Mouse (Mus musculus) adrenal gland, postnatal 14 days (tissue): ENCODE data around the gene Grk1. TPM values are rescaled to one million over a fixed set of nuclear protein-coding genes. Genes with fewer than 3 reads are reported as not detected.

Source experiments
- DNase-seq: peaks from one replicate; pipeline ENCODE4 v3.0.0; 2021; ENCODE audit warnings: mixed read lengths
- long read RNA-seq, 2 experiments: library from polyadenylated mRNA; stranded (forward); transcript quantifications; one replicate each; pipeline ENCODE4 v2.0.0; 2021
- total RNA-seq: library from RNA; stranded (reverse); gene quantifications from 2 replicates; pipeline ENCODE4 v1.2.3, GENCODE M21; 2021

The Grk1 gene
- total RNA-seq, result 0.08 TPM in 1 of 2 replicates, not detected in the other
- long read RNA-seq, experiment 1, result 0 reads
- long read RNA-seq, experiment 2, result 0 reads

DNA sequence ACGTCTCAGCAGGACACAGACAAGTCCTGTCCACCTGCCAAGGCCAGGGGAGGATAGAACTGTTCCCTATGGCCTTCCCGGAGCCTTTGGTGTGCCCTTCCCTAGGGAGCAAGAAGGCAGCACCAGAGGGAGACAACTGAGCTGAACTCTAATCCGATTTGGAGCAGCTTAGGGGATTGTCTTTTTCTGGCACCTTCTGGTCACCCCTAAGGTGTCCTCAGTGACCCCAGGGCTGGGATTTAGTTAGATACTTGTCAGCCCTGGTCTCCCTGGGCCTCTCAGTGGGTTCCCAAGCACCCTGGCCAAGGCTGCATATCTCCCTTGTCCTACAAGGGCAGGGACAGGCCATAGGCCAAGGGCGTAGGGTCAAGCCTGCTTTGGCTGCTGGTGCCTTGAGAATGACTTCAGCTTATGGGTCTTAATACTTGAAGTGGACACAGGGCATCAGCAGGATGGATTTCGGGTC, at the start of gene Grk1:
TSS of gene Grk1 (plus strand) at position 416 of the 466 bp plus-strand sequence.
- no peak for DNase-seq

DNA sequence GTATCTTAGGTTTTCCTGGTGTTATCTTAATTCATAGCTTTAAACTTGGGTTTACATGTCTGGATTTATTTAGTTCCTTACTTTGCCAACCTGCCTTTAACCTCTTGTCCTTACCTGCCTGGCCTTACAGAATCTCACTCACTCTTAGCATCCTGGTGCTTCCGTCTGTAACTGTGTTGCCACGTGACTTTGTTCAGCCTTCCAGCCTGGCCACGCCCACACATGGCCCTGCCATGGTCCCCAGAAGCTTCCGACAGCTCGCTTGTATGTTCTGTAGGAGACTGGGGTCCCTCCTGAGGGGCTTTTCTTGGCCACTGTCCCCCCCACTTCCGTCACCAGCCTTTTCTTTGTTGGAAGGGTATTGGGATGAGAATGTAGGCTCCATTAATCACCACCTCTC, 48.7 kb upstream of the Grk1 start:
- no peak for DNase-seq

DNA sequence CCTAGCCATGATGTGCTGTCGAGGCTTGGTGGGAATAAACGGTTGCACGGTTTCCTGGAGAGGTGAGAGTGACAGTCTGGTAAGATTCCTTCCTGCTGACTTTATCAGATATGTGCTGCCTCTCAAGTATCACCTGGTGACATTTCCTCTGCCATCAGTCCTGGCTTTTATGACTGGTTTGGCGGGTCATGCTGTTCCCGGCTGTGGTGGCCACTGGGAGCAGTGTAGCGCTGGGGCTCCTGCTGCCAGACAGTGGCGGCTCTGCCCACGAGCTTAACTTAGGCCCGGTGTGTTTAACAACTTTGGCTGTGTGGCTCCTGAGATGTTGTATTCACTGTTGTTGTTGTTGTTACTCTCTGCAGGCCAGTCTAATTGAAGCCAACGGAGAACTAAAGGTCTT, 48.2 kb upstream of the Grk1 start:
- DNase-seq, result no peak

DNA sequence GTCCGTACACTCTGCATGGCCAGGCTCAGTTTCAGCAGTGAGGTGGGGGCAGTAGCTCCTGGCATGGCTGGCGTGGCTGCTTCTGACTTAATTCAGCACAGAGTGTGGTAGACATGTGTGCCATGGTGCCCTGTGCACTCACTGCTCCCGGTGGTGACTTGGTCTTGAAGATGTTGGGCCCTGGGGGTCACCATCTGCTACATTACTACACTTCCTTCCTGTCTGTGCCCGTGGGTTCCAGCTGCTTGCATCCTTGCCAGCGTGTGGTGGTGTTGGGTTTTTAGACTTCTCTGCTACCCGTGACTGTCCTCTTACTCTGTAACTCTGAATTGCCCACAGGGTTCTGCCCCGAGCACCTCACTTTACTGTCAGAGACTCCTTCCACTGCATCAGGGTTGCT, 44.7 kb upstream of the Grk1 start:
- DNase-seq, result no peak

DNA sequence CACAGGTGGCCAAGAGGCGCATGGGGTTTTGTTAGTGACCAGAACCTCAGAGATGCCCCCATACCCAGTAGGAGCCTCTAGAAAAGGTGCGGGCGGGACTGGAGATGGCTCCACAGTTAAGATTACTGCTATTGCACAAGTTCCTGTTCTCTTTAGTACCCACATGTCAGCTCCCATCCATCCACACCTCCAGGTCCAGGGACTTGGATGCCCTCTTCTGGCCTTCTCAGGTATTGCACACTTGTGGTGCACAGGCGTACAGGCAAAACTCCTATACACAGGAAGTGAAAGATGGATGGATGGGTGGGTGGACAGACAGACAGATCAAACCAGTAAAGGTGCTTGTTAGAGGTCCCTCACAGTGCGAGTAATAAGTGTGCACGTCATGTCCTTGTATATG, 43.0 kb upstream of the Grk1 start:
- DNase-seq, result no peak

DNA sequence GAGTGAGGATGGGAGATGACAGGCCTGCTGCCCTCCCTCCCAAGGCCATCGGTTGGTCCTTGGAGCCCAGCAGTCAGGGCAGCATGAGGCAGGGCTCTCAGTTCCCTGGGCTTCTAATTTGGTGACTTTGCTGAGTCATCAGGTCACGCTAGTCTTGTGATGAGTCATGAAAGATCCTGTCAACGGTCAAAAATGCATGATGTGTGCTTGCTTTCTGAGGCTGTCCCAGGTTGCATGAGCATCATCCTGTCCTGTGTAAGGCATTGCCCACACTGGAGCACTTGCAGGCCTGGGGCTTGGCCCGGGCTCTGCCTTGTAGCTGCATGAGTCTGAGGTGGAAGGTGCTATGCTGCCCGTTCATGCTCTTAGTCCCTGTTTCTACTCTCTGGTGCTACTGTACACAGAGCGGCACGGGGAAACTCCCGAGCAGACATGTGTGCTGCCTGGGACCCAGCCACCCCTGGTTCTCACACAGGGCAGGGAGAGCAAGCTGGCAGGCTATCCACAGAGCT, 31.7 kb upstream of the Grk1 start:
- peak; percentile 80 for DNase-seq

DNA sequence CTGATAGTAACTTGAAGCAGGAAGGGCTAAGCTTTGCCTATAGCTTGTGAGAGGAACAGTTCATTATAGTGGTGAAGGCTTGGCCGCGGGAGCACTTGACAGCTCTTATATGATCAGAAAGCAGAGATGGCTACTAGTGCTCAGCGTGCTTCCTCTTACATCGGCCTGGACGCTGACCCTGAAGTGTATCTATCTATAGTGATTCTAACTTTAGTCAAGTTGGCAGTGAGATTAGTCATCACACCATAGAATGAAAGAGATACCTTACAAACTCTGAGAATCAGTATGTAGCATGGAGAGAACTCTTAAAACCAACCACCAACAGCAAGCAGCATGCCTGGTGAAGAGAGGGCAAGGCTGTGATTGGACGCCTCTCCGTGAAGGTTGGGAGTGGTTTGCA, 23.3 kb upstream of the Grk1 start:
- DNase-seq, result no peak

DNA sequence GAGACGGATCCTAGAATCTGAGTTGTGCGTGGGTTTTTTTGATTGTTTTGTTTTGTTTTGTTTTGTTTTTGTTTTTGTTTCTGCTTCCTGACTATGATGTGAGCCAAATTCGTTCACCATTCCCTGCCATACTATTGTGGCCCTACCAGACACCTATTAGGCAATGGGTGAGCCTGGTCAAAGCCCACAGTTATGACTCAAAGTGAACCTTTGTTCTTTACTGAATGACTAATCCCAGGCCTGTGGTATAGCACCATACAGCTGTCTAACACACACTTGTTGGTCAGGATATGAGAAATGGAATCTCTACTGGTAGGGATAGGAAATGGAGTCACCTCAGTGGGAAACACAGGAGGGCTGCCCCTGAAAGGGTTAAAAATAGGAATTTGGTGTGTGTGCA, 22.3 kb upstream of the Grk1 start:
- no peak for DNase-seq

DNA sequence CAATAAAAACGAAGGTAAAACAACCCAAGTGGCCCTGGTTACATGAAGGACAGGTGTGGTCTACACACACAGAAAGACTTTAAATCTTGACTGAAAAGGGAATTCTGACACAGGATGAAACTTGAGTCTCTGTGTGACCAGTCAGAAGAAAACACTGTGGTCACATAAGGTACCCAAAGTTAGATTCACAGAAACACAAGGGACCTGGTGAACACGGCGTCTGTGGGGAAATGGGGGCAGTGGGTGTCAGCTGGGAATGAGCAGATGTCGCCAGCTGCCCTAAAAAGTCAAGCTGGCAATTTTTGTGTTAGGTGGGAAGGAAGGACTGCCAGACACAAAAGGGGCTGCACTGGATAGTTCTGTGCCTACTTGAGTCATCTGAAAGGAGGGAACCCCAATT, 21.9 kb upstream of the Grk1 start:
- DNase-seq, result no peak

DNA sequence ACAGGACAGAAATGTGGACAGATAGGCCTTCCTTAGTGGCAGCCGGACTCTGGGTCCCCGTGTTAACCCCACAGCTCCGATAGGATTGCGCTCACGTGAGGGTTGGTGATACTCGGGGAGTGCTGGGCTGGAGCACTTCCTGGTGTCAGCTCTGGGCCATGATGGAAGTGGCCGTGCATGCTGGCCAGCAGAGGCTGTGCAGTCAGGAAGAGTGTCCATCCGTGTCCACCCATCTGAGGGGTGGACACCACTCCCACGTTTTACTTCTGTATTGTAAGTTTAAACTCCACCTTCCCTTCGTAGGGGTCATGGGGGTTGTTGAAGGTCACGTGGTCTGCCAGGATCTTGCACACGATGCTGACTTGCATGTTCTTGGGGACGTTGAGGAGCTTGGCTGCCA, 18.5 kb upstream of the Grk1 start:
- no peak for DNase-seq

DNA sequence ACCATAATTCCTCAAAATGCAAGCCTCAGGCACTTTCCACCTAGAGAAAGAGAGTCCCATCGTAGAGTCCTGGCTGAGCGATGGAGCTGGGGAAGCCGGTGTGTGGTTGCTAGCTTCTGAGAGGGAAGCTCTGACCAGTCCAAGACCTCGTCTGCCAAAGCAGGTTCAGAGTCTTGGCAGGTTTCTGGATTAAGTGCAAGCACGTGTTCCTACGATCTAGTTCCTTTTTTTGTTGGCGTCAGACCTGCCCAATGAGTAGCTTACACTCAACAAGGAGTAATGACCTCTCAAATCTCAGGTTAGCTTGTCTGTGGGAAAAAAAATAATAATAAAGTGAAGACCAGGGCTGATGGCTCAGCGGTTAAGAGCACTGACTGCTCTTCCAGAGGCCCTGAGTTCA, 17.2 kb upstream of the Grk1 start:
- no peak for DNase-seq

DNA sequence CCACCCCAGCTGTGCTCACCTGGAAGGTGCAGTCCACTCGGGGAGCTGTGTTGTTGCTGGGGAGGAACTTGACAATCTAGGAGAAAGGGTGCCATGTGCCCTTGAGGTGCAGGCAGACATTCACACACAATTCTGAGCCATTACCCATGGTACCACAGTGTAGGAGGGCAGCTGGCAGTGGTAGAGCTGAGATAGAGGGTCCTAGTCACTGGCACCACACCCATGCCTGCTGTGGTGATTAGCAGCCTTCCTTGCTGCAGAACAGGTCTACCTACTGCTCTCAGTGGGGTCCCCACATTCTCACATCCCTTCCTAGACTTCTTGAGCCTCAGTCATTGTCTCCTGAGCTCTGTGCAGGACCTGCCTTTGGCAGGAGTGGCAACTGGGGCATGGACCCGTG, 16.1 kb upstream of the Grk1 start:
- no peak for DNase-seq

DNA sequence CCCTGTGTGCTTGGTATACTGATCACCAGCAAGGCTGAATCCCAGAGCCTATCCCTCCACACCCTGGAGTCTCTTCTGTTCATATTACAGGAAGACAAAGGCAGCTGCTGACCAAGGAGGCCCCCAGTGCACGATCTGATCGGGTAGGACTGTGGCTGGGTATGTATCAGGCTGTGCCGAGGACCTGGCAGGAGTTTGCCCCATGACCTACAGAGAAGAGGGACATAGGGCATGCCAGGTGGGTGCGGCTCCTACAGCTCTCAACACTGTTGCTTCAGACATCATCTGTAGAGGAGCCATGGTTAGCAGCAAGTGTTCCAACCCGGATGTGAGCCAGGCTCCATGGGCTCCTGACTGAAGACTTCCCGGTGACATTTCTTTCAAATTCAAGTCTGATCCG, 11.0 kb upstream of the Grk1 start:
- DNase-seq, result no peak

DNA sequence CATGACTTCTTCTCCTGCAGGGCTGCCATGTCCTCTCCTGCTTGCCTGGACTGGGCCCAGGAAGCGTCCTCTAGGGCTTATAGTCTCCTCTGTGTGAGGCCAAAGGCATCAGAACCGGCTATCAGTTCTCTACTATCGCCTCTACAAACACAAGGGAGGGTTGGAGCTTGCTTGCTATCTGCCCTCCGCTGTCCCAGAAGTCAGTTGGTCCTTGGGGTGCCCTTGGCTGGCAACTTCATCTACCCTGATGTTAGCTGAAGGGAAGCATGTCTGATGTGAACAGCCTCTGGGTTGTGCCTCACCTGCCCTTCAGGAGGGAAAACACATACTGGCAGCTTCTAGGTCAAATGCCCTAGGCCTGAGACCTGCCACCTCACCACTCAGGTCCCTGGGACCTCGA, 8.2 kb upstream of the Grk1 start, which contains the start of gene Atp4b:
TSS of gene Atp4b (minus strand) at position 101 of the 400 bp plus-strand sequence.
- DNase-seq, result no peak

DNA sequence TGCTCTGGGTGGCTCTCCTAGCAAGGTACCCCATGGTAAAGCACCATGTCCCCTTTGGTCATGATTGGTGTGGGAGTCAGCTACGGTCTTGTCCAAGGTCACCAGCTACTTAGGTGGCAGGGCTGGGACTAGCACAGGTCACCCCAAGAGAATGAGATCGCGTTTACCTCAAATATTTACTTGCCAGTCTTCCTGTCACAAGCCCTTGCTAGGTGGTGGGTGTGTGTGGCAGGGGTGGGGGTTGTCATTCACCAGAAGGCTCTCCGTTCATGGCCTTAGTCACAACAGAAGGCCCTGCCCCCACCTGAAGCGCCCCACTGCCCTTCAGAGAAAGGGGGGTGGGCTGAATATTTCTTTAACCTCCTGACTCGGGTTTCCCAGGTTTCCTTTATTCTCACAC, 1.4 kb upstream of the Grk1 start:
- no peak for DNase-seq

DNA sequence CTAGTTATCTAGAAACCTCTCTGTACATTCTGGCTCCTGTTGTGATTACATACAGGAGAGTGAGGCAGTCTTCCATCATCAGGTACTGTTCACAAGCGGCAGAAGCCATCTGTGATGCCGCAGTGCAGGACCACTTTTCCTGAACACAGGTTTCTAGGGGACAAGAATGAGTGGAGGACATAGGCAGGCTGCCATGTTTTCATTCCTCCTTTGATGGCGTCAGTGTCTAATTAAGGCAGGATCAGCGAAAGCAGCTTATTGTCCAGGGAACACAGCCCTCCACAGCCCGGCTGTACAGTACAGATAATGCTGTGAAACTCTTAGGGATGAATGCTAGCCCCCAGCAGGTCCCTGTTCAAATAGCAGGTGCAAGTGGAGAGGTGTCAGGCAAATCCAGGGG, 1.1 kb downstream of the Grk1 start:
- no peak for DNase-seq

DNA sequence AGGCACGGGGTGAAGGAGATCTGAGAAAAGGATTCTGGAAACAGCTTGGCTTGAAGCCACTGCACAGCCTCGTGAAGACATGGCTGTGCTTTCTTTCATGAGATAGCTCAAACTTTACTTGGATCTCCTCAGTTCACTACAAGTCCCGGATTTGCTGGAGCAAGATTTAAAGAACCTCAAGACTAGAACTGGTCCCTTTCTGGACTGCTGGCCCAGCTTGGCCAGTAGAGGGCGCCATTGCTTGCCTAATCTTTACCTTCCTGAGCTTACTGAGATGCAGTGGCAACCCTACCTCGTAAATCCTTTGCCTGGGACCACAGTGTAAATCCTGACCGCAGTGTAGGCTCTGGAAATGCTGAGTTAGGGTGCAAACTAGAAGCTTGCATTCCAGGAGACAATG, 6.7 kb downstream of the Grk1 start:
- peak; percentile 82 for DNase-seq

DNA sequence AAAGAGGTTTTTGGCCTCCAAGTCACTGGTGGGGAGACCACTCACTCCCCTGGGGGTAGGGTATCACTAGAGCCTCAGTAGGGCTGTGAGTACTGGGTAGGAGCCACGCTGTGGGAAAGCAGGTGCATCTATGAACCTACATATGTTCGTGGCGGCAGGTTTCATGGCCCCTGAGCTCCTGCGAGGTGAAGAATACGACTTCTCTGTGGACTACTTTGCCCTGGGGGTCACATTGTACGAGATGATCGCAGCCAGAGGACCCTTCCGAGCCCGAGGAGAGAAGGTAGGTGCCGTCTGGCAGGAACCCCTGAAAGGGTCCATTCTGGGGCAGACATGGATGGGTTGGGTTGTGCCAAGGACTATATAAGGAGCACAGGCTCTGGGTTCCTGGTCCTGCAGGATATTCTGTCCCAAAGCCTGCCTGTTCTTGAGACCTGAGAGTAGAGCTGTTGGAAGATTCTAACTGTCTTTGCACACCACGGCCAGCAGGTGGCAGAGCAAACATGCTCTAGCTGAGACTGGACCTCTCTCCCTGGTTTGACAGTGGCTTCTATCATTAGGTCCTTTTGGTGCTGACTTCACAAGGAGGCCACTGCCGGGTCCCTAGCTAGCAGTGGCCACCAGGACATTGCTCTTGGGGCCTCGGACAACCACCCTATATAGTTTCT, 8.1 kb downstream of the Grk1 start:
- peak; percentile 69 for DNase-seq

DNA sequence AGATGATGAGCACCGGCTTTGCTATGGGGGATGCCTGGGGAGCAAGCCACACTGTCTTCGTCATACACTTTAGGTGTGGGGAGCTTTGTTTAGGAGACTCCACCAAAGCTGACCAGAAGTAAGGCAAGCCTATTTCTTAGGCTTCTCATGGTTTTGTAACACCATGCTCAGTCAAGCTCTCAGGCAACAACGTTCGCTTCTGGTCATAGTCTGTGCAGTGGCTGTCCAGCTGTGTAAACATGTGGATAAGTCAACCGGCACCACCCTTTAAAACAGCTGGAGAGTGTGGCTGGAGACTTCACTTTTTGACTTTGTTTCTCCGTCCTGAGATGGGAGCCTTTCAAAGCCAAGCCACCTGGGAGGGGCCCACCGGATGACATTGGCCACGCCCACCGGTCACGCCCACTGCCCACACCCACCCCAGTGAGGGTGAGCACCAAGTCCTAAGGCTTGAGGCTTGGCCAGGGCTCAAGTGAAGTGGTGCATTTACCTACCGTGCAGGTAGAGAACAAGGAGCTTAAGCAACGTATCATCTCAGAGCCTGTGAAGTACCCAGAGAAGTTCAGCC, 9.0 kb downstream of the Grk1 start:
- DNase-seq, result no peak

DNA sequence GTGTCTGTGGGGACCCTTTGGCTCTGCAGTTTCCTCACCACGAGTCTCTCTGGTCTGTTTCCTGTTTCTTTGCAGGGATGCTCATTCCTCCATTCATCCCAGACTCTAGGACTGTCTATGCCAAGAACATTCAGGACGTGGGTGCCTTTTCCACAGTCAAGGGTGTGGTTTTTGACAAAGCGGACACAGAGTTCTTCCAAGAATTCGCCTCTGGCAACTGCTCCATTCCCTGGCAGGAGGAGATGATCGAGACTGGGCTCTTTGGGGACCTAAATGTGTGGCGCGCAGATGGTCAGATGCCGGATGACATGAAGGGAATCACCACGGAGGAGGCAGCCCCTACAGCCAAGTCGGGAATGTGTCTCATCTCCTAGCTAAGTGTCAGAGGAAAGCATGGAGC, 11.0 kb downstream of the Grk1 start:
- no peak for DNase-seq

DNA sequence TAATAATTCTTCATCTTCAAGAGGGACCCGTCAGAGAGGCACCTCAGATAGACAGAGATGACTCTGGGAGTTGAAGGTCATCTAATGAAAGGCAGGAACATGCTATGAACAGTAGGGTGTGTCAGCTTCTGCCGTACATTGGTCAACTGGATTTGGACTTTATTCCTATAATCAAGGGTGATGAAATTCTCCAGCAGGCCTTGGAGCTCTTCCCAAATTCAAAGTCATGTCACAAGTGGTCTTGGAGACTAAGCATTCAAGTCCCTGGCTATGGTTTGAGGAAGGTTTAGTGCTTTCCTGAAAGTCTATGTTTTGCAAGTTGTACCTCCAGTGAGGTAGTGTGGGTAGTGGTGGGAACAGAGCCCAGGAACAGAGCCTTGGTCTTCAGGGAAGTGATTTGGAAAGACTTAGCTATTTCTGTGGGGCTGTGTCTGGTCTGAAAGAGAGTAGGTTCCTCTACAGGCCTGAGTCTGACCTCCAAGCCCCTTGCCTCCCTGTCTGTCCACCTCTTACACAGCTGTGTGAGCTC, 14.3 kb downstream of the Grk1 start:
- DNase-seq, result peak; percentile 31

DNA sequence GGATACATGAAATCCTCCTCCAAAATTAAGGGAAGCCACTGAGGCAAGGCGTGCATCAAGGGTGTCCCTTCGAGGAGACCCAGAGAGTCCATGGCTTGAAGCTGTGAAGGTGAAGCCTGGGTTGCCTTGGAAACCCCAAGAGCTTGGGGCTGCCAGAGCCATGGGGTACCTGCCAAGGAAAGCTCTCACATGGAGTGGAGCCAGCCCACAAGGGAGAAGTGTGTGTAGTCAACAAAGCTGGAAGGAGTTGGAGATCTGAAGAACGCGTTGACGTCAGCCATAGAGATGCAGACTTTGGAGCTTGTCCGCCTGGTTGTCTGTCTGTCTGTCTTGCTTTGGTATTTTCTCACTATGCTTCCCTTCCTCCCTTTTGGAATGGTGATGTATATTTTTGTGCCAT, 16.1 kb downstream of the Grk1 start:
- peak; percentile 61 for DNase-seq

DNA sequence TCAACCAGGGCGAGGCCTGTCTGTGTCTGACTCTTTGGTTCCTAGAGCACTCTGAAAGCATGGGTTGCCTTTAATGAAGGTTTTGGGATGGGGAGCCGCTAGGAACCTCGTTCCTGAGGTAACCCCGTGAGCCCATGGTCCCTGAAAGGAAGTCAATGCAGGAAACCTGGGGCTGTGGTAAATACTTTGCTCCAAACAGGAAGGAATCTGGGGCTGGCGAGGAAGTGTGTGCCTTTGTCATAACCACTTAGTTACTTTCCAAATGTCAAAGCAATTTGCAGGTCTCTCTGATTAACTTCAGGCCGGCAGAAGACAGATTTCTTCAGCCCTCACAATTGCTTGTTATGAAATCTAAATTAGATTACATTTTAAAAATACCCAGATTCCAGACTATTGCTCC, 22.5 kb downstream of the Grk1 start:
- DNase-seq, result no peak

DNA sequence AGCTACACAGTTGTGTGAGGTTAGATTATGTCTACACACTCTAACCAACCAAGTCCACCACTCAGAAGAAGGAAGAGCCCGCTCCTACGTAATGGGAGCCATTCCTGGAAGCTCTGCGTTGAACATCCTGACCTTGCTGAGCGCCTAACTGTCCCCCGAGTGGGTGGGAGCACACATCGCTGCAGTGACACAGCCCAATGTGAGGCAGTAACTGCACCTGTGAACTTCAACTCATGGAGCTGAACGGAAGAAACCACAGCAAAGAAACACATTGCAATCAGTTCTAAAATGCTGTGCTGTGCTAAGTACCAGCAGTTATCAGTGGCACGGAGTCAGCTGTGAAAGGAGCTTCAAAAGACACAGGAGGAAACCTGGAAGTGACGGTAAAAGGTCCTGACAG, 23.3 kb downstream of the Grk1 start:
- no peak for DNase-seq
